Mouse (Mus musculus) retina, postnatal 7 days (tissue): ENCODE data around the gene Nkain2.
"Not testable (repeated sequence)": the region's sequence is repeated elsewhere in the genome, so short reads cannot be mapped to it uniquely, and the experiment has no call there.

Source experiments
- DNase-seq: peaks from one replicate; pipeline ENCODE4 v3.0.0-alpha.2; 2012; ENCODE audit warnings: low read depth, low spot score

The Nkain2 gene

DNA sequence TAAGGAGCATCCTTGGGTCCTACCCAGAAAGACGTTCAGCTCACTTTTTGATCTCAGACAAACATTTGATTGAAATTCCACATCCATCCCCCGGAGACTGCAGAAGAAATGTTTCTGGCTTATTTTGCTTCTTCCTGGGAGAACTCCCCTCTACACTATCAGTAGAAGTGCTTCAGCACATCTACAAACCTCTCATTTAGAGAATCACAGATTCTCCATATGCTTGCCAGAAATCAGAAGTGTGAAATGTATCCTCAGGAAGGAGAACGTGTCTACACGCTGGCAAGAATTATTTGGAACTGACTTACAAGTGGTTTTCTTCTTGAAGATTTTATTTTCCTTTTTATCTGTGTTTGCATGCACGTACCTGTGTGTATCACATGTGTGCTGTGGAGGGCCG is 829.9 kb downstream of the Nkain2 start:
- DNase-seq = no peak

DNA sequence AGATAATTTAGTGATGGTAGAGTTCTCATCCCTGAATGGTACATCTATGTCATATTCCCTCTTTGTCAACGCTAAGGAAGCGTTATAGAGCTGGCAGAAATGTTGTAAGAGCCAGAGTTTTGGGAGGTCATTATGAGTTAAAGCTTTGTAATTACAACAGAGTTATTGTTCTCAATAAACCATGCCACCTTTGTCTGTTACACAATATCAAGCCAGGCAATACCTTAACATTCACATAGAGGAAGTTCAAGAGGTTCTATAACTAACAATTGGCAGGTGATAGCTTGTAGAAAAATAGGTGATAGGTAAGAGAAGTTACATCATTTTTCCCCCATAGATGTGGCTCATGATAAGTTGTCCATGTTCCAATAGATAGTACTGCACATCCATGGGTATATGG is 832.0 kb downstream of the Nkain2 start:
- no peak for DNase-seq

DNA sequence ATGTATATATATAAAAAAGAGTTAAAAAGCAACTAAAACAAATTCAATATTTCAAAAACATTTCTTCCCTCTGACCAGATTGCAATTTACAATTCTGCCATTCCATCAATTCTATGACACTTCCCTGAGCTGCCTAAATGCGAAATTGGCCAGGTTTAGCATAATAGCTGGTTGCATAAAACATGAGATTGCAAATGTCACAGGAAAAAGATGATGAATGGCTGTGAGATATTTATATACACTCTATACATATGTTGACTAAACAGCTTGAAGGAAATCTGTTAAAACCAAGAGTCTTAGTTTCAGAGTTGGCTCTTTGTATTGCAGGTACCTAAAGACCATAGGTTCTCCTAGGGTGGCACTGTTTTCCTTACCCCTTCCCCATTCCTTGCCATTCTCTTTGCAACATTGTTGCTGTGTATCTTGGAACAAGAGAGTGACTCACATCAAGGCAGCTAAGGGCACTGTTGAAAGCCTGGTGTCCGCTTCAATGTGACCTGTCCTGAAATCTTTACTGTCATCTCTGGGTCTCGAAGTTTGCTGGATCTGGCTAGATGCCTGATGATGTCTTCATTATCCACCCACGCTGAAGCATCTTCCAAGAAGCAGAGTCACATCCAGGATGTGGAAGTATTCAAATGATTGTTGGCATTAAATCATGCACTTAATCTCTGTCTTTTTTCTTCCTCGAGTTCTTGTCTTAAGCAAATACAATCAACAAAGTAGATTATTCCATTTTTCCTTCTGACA is 837.5 kb downstream of the Nkain2 start:
- DNase-seq = no peak

DNA sequence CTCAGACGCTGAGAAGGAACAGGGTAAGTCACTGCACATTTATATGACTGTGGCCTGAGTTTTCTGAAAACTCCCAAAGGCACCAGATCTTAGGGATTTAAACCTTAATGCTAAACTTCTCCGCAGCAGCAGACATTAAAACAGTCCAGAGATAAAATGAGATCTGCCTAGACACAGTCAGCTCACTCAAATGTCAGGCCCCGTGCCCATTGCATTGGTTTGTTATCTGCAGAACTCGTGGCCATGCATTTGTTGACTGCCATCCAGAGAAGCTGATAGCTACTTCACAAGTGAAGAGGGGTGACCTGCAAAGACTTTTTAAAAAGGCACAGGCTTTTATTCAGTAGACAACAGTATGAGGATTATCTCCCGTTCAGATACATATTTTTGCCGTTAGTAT is 838.2 kb downstream of the Nkain2 start:
- DNase-seq = no peak

DNA sequence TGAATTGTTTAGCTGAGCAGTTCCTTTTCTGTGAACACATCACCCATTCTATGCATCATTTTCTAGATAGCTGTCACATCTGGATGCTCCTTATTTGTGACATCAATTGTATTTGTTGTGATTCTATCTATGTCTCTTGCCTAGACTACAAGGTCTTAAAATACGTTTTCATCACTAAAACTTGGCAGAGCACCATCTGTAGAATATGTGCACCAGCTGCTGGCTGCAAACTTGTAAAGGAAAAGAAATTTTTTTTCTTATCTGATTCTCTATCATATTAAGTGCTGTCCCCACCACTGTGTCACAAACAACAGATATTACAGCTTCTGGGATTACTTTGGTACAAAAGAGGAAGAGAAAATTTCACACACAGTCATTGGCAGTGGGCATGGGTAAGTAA is 860.3 kb downstream of the Nkain2 start:
- DNase-seq = no peak

DNA sequence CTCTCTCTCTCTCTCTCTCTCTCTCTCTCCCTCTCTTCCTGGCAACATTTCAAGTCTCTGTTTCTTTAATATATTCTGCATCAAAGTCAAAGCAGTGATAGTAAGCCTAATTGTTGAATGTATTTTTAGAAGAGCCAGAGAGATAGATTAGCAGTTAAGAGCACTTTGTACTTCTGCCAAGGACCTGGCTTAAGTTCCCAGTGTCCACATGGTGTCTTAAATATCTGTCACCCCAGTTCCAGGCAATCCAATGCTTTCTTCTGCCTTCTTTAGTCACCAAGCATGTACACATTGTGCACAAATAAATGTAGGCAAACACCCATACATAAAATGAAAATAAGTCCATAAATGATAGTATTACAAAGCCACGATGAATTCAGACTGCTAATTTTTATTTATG is 871.9 kb downstream of the Nkain2 start:
- no peak for DNase-seq

DNA sequence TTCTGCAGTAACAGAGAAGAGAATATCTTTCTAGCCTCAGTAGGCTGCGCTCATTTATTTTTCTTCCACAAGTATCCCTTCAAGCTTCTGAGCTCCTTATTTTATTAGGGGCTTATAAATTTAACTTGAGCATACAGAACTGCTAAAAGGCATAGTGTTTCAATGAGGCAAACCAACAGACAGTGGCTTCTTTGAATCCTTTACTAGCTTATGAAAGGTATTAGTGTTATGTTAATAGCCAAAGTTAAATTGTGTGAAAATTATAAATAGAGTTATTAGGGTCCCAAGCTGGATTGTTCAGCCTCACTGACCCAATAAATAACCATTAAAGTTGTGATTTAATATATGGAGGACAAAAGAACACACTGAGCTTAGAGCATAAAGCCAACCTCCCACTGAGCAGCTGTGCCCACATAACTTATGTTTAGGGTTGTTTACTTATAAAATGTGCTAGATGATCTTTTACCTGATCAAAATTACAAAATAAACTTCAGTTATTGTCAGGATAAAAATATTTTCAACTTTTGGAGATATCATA is 889.0 kb downstream of the Nkain2 start:
- DNase-seq = no peak

DNA sequence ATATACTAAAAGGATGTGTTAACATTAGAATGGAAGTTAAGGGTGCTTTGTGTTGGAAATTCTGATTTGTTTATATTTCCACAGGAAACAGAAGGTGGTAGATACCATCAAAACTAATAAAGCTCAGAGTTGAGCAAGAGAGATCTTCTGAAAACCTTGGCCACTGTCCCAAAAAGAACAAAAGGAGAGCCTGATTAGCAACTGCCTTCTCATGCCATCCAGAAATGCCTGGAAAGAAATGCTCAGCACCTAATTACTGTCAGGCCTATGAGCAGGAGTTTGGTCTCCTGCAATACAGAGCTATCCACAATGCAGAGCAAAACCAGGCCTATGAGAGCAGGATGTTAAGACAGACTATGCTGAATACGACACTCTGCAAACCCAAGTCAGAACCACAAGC is 897.1 kb downstream of the Nkain2 start:
- DNase-seq = no peak

DNA sequence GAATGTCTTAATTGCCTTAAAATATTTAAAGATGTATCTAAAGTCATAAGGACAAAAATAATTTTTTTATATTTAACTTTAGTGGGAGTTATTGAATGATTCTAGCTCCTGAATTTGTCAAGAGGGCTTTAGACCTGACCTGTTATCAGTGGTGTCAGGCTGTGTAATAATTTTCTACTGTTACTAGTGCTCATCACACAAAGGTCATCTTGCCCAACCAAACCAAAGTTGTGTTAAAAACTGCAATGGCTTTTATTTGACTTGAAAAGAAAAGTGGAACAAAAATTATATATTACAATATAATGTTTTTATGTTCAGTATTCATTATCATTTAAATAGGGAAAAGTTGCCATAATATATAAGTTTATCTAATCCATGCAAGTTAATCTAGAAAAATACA is 911.9 kb downstream of the Nkain2 start:
- no peak for DNase-seq

DNA sequence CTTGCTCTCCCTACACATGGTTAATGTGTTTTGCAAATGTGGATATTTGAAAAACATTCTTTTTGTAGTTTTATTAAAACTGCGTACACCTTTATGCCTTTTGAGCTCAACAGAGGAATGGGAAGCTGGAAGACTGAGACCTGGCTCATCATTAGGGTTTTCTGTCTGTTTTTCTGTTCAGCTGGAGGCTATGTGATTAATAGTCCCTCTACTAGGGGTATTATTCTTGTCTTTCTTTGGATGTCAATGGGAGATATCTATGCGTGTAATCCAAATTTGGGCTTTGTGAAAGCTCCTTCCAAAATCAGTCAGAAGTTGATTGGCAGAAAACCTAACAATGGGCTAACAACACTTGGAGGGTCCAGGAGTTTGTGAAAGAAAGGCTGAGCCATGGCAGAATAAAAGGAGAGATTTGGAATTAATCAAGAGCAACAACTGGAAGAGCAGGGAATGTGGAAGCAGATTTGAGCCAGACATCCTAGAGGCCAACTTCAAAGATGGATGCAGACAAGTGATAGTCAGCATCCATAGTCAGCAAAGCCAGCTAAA is 943.0 kb downstream of the Nkain2 start:
- no peak for DNase-seq

DNA sequence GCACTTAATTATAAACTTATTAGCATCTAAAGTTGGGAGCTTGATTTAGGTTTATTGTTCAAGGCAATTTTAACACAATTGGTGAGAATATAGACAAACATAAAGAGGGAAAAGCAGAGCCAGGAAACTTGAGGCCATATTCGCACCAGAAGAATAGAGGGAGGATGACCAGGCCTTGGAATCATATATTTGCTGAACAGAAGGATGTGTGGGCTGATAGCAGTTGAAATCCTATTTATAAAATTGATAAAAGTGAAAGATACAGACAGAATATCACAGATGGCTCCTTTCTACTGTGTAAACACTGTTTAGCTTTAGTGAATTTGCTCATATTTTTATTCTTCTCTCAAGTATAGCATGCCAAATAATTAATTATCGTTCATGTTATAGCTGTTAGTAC is 958.3 kb downstream of the Nkain2 start:
- no peak for DNase-seq

DNA sequence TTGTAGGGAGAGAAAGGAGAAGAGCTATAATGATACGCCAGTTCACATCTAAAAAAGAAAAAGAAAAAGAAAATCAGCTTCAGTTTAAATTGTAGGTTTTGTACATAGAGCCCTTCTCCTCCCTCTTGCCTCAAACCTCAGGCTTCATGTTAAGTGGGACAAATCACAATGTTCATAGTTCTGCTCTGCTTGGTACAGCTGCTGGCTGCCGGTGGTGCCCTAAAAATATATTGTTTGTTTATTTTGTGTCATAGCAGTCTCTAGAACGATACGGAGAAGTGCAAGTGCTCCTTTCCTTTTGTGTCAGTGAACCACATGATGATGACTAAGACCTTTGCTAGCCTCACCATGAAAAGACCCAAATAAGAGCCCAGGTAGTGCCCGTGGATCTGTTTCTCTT is 962.6 kb downstream of the Nkain2 start:
- DNase-seq = no peak

DNA sequence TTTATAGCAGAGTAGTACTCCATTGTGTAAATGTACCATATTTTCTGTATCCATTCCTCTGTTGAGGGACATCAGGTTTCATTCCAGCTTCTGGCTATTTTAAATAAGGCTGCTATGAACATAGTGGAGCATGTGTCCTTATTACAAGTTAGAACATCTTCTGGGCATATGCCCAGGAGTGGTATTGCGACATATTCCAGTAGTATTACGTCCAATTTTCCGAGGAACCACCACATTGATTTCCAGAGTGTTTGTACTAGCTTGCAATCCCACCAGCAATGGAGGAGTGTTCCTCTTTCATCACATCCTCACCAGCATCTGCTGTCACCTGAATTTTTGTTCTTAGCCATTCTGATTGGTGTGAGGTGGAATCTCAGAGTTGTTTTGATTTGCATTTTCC is 969.4 kb downstream of the Nkain2 start:
- DNase-seq = not testable (repeated sequence)

DNA sequence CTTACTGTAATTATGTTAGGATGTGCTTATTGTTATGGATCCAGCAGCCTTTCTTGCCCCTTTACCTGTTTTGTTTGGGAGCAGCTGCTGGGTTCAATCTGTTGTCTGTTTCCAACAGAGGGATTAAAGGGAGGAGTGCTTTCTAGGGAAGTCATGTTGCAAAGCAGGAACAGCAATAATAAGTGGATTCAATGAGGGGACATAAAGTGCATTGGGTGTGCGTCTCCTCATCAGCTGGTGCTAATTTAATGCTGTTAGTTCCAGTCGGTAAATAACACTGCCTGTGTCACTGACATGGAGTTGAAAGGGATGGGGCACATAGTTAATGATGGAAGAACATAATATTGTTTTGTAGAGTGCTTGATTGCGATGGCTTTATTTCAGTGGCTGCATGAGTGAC is 982.8 kb downstream of the Nkain2 start:
- no peak for DNase-seq

DNA sequence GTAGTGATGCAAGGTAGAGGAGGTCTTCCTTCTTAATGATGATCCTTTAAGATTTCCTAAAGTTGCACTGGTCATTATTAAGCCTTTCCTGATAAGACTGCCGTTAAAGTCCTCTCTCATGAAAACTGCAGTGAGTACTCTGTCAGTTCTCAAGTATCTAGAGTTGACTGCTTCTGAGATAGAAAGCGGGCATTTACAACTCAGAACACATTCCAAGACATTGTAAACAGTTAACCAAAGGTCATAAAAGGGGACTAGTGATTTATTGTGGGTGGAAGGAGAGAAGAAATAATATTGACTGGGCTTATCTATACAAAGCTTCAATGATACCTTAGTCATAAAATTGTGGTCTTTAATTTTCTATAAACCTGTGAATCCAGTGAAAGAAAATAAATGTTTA is 990.8 kb downstream of the Nkain2 start:
- DNase-seq = no peak

DNA sequence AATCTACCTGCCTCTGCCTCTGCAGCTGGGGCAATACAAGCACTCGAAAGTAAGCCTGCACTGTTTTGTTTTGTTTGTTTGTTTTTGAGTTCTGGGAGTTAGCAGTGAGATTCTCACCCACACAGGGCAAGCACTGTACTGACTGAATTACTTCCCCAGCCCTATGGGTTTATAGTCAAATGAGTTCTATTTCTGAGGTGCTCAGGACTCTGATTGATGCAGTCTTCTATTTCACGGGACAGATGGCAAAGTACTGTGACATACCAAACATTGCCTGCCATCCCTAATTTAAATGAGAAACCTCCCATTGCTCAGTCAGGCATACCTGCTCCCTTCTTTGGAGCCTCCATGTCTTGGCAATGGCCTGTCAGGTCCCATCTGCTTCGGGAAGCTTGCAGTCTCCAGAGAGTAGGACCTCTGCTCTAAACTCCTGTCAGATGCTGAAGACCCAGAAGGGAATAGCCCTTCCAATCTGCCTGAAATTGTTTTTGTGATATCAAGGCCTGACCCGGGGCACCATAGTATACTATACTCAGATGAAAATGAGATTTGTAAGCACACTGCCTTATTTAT is 1016.9 kb downstream of the Nkain2 start:
- no peak for DNase-seq

DNA sequence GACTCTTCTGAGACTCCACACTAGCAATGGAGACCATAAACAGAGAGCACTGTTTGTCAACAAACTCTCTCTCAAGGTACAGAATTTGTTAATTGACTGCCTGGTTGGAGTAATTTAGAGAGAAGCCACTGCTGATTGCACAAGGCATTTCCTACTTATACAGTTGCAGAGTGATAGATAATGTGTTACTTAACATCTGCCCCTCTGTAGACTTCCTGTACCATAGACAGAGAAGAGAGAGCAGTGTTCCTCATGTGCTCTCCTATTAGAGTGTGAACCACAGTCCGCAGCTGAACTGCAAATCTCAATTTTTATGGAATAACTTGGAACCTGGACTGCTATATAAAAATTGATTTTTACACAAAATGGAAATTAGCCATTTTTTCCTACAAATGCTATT is 1022.0 kb downstream of the Nkain2 start:
- no peak for DNase-seq

DNA sequence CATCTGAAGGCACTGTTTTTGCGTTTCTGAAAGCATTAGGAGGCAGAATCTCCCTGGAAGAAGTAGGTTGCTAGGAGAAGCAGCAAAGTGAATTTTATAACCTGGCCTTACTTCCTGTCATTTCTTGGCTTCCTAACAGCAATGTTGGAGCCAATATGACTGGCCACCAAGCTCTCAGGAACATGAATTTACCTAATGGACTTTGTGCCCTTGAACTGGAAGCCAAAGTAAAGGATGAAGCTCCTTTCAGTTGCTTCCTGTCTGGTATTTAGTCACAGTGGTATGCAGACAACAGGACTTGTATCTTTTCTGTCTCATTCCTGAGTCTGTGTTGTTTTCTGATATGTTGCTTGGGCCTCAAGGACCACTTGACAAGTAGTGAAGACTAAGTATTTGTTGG is 1063.2 kb downstream of the Nkain2 start:
- no peak for DNase-seq

DNA sequence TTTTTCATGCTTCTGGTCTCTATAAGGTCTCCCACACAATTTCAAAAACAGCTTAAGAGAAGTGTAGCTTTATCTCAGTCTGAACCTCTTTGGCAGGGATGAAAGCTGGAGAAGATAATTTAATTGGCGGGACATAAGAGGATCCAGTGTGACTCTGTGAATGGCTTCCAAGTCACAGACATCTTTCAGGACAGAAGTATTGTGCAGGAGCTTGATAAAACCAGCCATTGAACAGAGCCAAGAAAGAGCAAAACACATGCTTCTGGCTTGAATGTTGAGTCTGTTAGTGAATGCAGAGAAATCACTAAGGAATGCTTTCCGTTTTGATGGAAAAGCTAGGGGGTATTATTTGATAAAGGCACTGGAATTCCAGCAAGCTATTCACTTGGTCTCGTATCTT is 1077.7 kb downstream of the Nkain2 start:
- DNase-seq = no peak

DNA sequence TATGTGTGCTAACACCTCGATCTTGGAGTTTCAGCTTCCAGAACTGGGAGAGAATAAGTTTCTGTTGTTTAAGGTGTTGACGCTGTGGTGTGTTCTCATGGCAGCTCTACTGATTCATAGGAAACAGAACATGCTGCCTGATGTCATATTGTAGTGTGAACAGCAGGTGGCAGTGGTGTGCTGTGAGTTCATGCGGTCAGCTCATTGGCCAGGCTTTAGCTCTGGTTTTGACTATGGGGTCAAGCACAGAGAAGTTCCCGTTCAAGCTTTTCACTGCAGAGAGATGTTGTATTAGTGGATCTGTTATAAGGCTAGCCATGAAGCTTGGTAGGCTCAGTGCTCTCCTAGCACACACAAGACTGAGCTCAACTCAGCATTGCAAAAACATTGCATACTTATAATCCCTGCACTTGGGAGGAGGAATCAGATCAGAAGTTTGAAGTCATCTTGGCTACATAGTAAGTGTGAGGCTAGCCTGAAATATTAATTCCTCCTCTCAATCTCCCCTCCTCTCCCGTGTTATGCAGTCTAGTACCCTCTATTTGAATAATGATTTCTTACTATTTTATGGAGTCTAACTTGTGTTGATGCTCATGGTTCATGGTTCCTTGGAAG is 1147.7 kb downstream of the Nkain2 start:
- peak; percentile 51 for DNase-seq

DNA sequence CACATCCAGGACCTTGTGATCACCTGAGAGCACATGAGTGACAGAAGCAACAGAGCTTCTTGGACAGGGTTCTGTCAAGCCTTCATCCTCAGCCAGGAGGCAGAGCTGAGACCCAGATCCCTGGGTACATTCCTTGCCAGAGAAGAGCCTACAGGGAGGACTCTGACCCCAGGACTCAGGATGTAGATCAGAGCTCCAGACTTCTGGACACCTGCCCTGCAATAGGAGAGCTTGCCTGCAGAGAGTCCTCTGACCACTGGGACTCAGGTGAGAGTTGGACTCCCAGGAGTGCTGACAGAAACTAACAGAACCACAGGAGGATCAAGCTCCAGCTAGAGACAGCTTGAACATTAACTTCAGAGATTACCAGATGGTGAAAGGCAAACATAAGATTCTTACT is 1162.2 kb downstream of the Nkain2 start:
- no peak for DNase-seq

DNA sequence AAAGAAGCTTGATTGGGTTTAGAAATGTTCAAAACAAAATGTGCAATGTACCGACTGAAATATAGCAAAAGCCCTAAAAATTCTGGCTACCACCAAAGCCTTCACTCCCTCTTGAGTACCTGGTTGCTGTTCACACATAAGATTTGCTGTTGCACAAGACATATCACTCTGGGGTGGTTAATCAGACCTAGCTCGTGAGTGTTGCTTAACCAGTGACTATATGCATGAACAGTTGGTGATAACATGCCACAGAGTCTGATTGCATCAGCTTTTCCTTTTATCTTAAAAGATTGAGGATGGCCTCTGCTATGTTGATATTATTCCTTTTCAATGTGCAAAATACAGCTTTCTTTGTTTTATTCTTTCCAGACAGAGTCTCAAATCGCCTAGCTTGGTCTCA is 1243.0 kb downstream of the Nkain2 start:
- DNase-seq = no peak

DNA sequence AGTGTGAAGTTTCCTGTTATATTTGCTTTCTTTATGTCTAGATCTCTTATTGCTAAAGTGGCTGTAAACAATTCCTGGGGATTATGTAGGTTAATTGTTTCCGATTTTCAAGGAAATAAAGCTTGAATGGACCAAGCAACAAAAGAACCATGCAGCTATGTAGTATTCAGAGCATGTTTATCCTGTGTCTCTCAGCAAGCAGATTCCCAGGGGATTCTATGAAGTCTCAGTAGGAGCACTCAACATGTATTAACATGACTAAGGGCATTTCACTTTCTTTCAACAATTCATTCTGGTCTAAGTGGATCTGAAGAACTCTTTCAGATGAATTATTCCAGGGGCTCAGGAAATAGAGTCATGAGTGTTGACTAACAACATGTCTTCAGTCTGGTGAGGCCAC is 1244.2 kb downstream of the Nkain2 start:
- no peak for DNase-seq
